Mouse (Mus musculus) spleen, adult 2 months (tissue): ENCODE results near the gene Rbpj.

Experiments used
- CTCF ChIP-seq: fragments of 200-500 bp; IDR thresholded peaks from 2 replicates; pipeline ENCODE4 v1.5.1; 2011; ENCODE audit warnings: mild to moderate bottlenecking, inconsistent platforms; ENCODE audit not compliant: insufficient read depth, insufficient read length, insufficient replicate concordance; ENCODE audit errors: extremely low read depth
- POLR2A ChIP-seq: fragments of 200-500 bp; IDR thresholded peaks from 2 replicates; pipeline ENCODE4 v1.6.1; 2011; ENCODE audit warnings: low read depth, low read length, inconsistent platforms

GRCm38 (mm10) chr5:53481021-53481420 lies 15.1 kb downstream of the Rbpj start:
- no peak for TF ChIP-seq CTCF
- no peak for TF ChIP-seq POLR2A
